Mouse (Mus musculus) midbrain, embryonic 10.5 days (tissue): ENCODE measurements around the gene Shroom4. TPM values are rescaled to one million over a fixed set of nuclear protein-coding genes. Genes with fewer than 3 reads are reported as not detected.

ENCODE experiments used
- DNase-seq: peaks from one replicate; pipeline ENCODE4 v3.0.0-alpha.2; 2017; ENCODE audit warnings: low spot score
- H3K27ac ChIP-seq: fragments of 300-500 bp; sonication (generic); replicated peaks from 2 replicates; pipeline ENCODE4 v1.5.1; 2016; ENCODE audit warnings: mild to moderate bottlenecking
- H3K27me3 ChIP-seq: fragments of 300-500 bp; sonication (generic); 2 replicates; pipeline ENCODE4 v1.6.1; 2016; ENCODE audit warnings: low read depth, mild to moderate bottlenecking; ENCODE audit not compliant: poor library complexity, severe bottlenecking
- H3K36me3 ChIP-seq: fragments of 300-500 bp; sonication (generic); 2 replicates; pipeline ENCODE4 v1.6.1; 2016; ENCODE audit warnings: mild to moderate bottlenecking, moderate library complexity
- H3K4me1 ChIP-seq: fragments of 300-500 bp; sonication (generic); 2 replicates; pipeline ENCODE4 v1.6.1; 2016
- H3K4me3 ChIP-seq: fragments of 300-500 bp; sonication (generic); 2 replicates; pipeline ENCODE4 v1.5.1; 2016; ENCODE audit warnings: mild to moderate bottlenecking, moderate library complexity
- H3K9me3 ChIP-seq: fragments of 300-500 bp; sonication (generic); replicated peaks from 2 replicates; pipeline ENCODE4 v1.6.1; 2016; ENCODE audit warnings: mild to moderate bottlenecking
- WGBS: fragments of 180-500 bp; shearing (Covaris S2); methylation state at CpG from one replicate; pipeline ENCODE4 v1.1.7; 2016; 5-methylcytosine and 5-hydroxymethylcytosine counted together
- polyA plus RNA-seq: library from polyadenylated mRNA; unstranded; fragments of >200 nt; fragmentation: Nextera tagmentation; extraction: Ambion mirVana; gene quantifications from 2 replicates; pipeline ENCODE4 v1.2.1, GENCODE M21; 2016

Shroom4 gene
- polyA plus RNA-seq, result 3.6 and 3.9 TPM in 2 replicates

DNA sequence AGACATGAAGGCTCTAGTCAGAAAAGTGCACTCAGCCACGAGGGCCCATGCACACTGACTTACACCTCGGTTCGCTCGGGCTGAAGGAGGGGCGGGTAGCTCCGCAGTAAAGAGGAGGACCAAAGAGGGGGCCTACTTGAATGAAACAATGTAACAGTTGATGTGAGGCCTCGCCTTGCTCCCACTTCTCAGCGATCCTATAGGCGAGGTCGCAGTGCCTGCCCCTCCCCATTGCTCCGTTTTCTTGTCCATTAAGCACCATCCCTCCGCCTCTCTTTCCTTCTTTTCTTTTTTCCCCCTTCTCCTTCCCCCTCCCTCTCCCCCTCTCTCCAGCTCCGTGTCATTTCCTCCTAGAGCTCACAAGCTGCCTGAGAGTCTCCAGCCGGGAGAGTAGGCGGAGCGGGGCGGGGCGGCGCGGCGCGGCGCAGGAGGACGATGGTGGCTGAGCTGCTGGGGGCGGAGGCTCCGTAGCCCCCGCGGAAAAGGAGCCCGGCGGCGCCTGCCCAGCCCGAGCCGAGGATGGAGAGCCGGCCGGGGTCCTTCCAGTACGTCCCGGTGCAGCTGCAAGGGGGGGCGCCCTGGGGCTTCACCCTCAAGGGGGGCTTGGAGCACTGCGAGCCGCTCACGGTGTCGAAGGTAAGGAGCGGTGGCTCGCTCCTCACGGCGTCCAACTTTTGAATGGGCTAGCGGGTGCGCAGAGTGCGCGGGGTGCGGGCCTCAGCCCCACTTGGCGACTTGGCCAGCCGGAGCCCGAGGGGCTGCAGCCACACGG is at the start of gene Shroom4:
Shroom4 (plus strand) TSS at position 229 of the 772 bp plus-strand sequence.
- peak; percentile 81 for DNase-seq
- WGBS, result 12% methylated on average over 55 of the region's 55 CpGs
- Histone ChIP-seq H3K36me3 (no peaks in the 10 kb centered on the region), H3K27ac (peak within 1 kb of the TSS; percentile 90), H3K27me3 (no peaks in the 10 kb centered on the region), H3K4me1 (peaks cover 14% of the 10 kb centered on the region), H3K4me3 (peak within 1 kb of the TSS; percentile 70), H3K9me3 (0 out of 2 replicates have a peak, but pooled peaks cover 9% of the 10 kb centered on the region)

- H3K4me1 ChIP-seq, result no peaks in the 10 kb centered on the region
- peaks cover 10% of the 10 kb centered on the region for H3K27me3 ChIP-seq
- DNase-seq, result no peak
- WGBS, result 87% methylated on average over 3 of the region's 3 CpGs
- no peak overlapping the region for H3K4me3 ChIP-seq
- H3K36me3 ChIP-seq, result no peaks in the 10 kb centered on the region
- H3K27ac ChIP-seq, result no peak overlapping the region
- no peaks in the 10 kb centered on the region for H3K9me3 ChIP-seq
Observed at GRCm38 (mm10) chrX:6356876-6357275, 42.8 kb upstream of the Shroom4 start.

DNA sequence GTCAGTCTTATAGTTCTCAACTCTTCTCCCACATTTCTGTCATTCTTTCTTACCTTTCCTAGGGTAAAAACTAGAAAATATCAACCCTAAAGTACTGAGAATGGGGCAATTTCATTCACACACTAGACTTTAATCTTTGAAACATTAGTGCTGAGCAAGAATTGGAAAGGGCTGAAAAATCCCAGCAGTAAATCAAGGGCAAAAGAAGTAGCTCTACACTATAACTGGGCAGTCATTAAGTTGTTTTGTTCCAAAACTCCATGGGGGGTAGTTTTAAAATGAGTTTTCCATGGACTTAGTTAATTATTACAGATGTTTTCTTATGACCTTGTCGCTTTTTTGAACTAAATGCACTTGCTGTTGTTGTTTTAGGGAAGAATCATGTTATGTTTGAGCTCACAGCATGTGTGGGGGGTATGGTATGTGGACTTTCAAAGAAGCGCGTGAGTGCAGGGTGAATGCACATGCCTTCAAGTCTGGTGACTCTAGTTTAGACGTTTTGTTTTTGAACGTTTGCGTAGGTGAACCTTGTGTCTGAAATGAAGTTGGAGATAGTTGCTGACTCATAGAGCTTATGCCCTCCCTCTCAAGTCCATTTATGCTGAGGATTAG is 42.0 kb upstream of the Shroom4 start:
- no peaks in the 10 kb centered on the region for H3K4me1 ChIP-seq
- peaks cover 10% of the 10 kb centered on the region for H3K27me3 ChIP-seq
- 61% methylated on average over 6 of the region's 6 CpGs for WGBS
- H3K27ac ChIP-seq, result no peak overlapping the region
- no peak for DNase-seq
- H3K4me3 ChIP-seq, result no peak overlapping the region
- H3K36me3 ChIP-seq, result no peaks in the 10 kb centered on the region
- no peaks in the 10 kb centered on the region for H3K9me3 ChIP-seq

DNA sequence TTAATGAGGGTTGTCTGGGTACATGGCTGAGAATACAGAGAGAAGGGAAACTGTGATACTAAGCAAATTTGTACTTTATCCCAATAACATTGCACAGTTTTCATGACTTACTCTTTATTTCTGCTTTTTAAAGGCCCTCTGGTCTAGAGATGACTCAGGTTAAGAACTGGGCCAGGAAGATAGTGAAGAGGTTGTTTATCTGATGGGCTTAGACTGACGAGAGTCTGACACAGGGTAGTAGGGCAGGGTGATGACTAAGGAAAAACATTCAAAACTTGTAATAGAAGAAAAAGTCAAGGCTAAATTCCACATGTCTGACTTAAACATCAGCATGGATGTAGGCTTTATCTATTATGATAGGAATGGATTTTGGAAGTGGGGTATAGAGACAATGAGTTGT is 30.8 kb upstream of the Shroom4 start:
- Histone ChIP-seq H3K36me3 (no peaks in the 10 kb centered on the region), H3K27ac (no peak overlapping the region), H3K9me3 (no peaks in the 10 kb centered on the region), H3K4me1 (no peaks in the 10 kb centered on the region), H3K27me3 (no peaks in the 10 kb centered on the region), H3K4me3 (no peak overlapping the region)
- WGBS, result 89% methylated on average over 1 of the region's 1 CpGs
- DNase-seq, result no peak

- 88% methylated on average over 3 of the region's 3 CpGs for WGBS
- H3K36me3 ChIP-seq, result no peaks in the 10 kb centered on the region
- no peak overlapping the region for H3K27ac ChIP-seq
- no peaks in the 10 kb centered on the region for H3K4me1 ChIP-seq
- no peaks in the 10 kb centered on the region for H3K27me3 ChIP-seq
- no peak overlapping the region for H3K4me3 ChIP-seq
- no peaks in the 10 kb centered on the region for H3K9me3 ChIP-seq
- DNase-seq, result no peak
Observed at GRCm38 (mm10) chrX:6370706-6371105, 28.9 kb upstream of the Shroom4 start.

- H3K9me3 ChIP-seq, result no peaks in the 10 kb centered on the region
- 75% methylated on average over 1 of the region's 1 CpGs for WGBS
- no peaks in the 10 kb centered on the region for H3K27me3 ChIP-seq
- no peak overlapping the region for H3K4me3 ChIP-seq
- H3K27ac ChIP-seq, result no peak overlapping the region
- no peaks in the 10 kb centered on the region for H3K4me1 ChIP-seq
- H3K36me3 ChIP-seq, result no peaks in the 10 kb centered on the region
- no peak for DNase-seq
Observed at GRCm38 (mm10) chrX:6393861-6394260, 5.8 kb upstream of the Shroom4 start.

DNA sequence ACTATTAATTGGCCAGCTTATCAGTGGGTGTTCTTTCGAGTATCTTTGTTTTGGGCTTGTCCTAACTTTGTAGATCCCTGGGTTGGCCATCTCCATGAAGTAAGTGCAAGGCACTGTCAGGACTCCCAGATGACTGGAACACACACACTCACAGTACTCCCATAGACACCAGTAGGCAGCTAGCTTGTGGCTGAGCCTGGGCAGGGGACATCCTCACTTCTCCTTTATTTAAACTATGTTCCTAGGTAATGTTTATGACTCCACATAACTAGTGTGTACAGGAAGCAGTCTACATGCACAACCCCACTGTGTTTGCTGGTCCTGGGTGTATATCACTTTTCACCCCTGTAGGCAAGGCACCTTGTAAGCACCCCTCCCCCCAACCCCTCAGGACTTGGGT is 461 bp upstream of the Shroom4 start:
- peaks cover 14% of the 10 kb centered on the region for H3K4me1 ChIP-seq
- H3K36me3 ChIP-seq, result no peaks in the 10 kb centered on the region
- DNase-seq, result no peak
- 0 out of 2 replicates have a peak, but pooled peaks cover 9% of the 10 kb centered on the region for H3K9me3 ChIP-seq
- peak overlapping the region; percentile 70 for H3K4me3 ChIP-seq
- no peaks in the 10 kb centered on the region for H3K27me3 ChIP-seq
- WGBS, result 44% methylated on average over 1 of the region's 1 CpGs
- H3K27ac ChIP-seq, result peak overlapping the region; percentile 90

GRCm38 (mm10) chrX:6400398-6401020 is 855 bp downstream of the Shroom4 start:
- peak overlapping the region; percentile 90 for H3K27ac ChIP-seq
- DNase-seq, result peak; percentile 44
- H3K27me3 ChIP-seq, result no peaks in the 10 kb centered on the region
- H3K36me3 ChIP-seq, result no peaks in the 10 kb centered on the region
- 25% methylated on average over 42 of the region's 49 CpGs for WGBS
- H3K4me1 ChIP-seq, result peaks cover 14% of the 10 kb centered on the region
- H3K4me3 ChIP-seq, result peak overlapping the region; percentile 70
- 0 out of 2 replicates have a peak, but pooled peaks cover 9% of the 10 kb centered on the region for H3K9me3 ChIP-seq

- Histone ChIP-seq H3K27ac (no peak overlapping the region), H3K4me3 (no peak overlapping the region), H3K4me1 (peaks cover 14% of the 10 kb centered on the region), H3K9me3 (peaks cover 9% of the 10 kb centered on the region; the same call in 1 of the 2 replicates), H3K36me3 (no peaks in the 10 kb centered on the region), H3K27me3 (no peaks in the 10 kb centered on the region)
- 83% methylated on average over 4 of the region's 4 CpGs for WGBS
- DNase-seq, result no peak
Observed at GRCm38 (mm10) chrX:6402921-6403320, 3.3 kb downstream of the Shroom4 start.

GRCm38 (mm10) chrX:6409114-6409513 is 9.5 kb downstream of the Shroom4 start:
- 68% methylated on average over 6 of the region's 6 CpGs for WGBS
- H3K36me3 ChIP-seq, result no peaks in the 10 kb centered on the region
- no peaks in the 10 kb centered on the region for H3K4me1 ChIP-seq
- no peaks in the 10 kb centered on the region; the same call in 1 of the 2 replicates for H3K9me3 ChIP-seq
- no peaks in the 10 kb centered on the region for H3K27me3 ChIP-seq
- DNase-seq, result no peak
- no peak overlapping the region for H3K4me3 ChIP-seq
- H3K27ac ChIP-seq, result no peak overlapping the region

GRCm38 (mm10) chrX:6415412-6415811 is 15.8 kb downstream of the Shroom4 start:
- Histone ChIP-seq H3K4me1 (peaks cover 14% of the 10 kb centered on the region), H3K27me3 (no peaks in the 10 kb centered on the region), H3K4me3 (no peak overlapping the region), H3K36me3 (no peaks in the 10 kb centered on the region), H3K27ac (no peak overlapping the region), H3K9me3 (no peaks in the 10 kb centered on the region)
- WGBS, result 68% methylated on average over 12 of the region's 12 CpGs
- DNase-seq, result no peak

DNA sequence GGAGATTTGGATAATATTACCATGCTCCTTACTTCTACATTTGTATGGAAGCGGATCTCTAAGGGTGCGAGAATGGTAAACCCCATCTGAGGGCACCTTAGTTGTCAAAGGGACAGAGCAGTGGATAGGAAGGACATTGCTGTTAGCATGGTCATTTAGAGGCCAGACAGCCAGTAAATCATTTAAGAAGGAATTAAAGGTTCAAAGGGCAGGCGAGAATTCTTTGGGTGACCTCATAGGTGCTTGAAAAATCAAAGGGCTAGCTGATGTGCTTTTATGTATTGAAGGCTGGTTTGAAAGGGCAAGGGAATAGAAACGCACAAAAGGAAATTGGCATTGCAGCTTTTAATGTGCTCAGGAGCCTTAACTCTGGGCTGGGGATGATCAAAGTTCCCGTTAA is 16.3 kb downstream of the Shroom4 start:
- H3K27me3 ChIP-seq, result no peaks in the 10 kb centered on the region
- DNase-seq, result no peak
- H3K4me1 ChIP-seq, result peaks cover 14% of the 10 kb centered on the region
- H3K36me3 ChIP-seq, result no peaks in the 10 kb centered on the region
- no peak overlapping the region for H3K27ac ChIP-seq
- H3K9me3 ChIP-seq, result no peaks in the 10 kb centered on the region
- H3K4me3 ChIP-seq, result no peak overlapping the region
- 51% methylated on average over 5 of the region's 5 CpGs for WGBS

DNA sequence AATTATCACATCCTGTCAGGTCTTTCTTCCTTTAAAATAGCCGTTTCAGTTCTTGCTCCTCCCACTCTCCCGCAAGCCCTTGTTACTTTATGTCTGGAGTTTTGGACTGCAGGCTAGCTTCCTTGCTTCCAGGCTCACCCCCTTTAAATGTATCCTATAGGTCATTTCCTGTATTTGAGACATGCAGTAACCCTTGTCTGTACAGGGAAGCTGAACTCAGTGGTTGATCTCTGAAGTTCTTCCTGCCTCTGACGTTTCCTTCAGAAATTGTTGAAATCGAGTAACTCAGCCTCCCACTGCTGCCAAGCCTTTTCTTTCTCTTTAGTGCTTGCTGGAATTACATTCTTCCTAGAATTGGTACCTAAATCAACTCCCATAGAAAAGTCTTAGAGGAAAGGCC is 18.5 kb downstream of the Shroom4 start:
- no peaks in the 10 kb centered on the region for H3K27me3 ChIP-seq
- 55% methylated on average over 4 of the region's 4 CpGs for WGBS
- no peak overlapping the region for H3K27ac ChIP-seq
- no peak for DNase-seq
- H3K9me3 ChIP-seq, result peaks cover under 1% of the 10 kb centered on the region; the same call in 1 of the 2 replicates
- H3K4me1 ChIP-seq, result peaks cover 14% of the 10 kb centered on the region
- H3K36me3 ChIP-seq, result peaks cover 1% of the 10 kb centered on the region; the same call in 1 of the 2 replicates
- no peak overlapping the region for H3K4me3 ChIP-seq
